Comparison of ENCODE assay signal across 8 mouse cellular contexts in genomic region chr19:6364842-6365241, GRCm38 (mm10). TPM values are rescaled to one million over a fixed set of nuclear protein-coding genes. Genes with fewer than 3 reads are reported as not detected.
DNase-seq lines count a peak whose midpoint lies in the region; ATAC-seq and TF ChIP-seq lines count a peak whose summit lies in the region.

No protein-coding gene starts in this region.

- peak overlapping the region; percentile 99 for H3K9ac ChIP-seq in limb, embryonic 15.5 days
- H3K9ac ChIP-seq in stomach, postnatal 0 days (ENCODE audit: low read length) = peak overlapping the region; percentile 100

- TF ChIP-seq CTCF in testis, adult 2 months (IDR thresholded peaks at IDR 0.05; ENCODE audit: control insufficient read depth, insufficient read depth, insufficient replicate concordance, low read depth, low read length) = no peak
- TF ChIP-seq CTCF in stomach, postnatal 0 days (IDR thresholded peaks at IDR 0.05; ENCODE audit: low read depth) = no peak

- H3K36me3 ChIP-seq in erythroblast, embryonic 14.5 days (ENCODE audit: control insufficient read depth) = peaks cover 74% of the 10 kb centered on the region
- H3K36me3 ChIP-seq in testis, adult 2 months (ENCODE audit: control insufficient read depth, insufficient read depth, low read length) = peaks cover 5% of the 10 kb centered on the region
- peaks cover 50% of the 10 kb centered on the region for H3K36me3 ChIP-seq in limb, embryonic 15.5 days
- H3K36me3 ChIP-seq in stomach, postnatal 0 days (ENCODE audit: control insufficient read depth, insufficient read depth, low read length) = peaks cover 17% of the 10 kb centered on the region

- H3K9me3 ChIP-seq in erythroblast, embryonic 14.5 days (ENCODE audit: control insufficient read depth, low read length) = no peaks in the 10 kb centered on the region
- H3K9me3 ChIP-seq in limb, embryonic 15.5 days = no peaks in the 10 kb centered on the region
- no peaks in the 10 kb centered on the region for H3K9me3 ChIP-seq in stomach, postnatal 0 days (ENCODE audit: control insufficient read depth, low read length)

- peak overlapping the region; percentile 97 for H3K27ac ChIP-seq in testis, adult 2 months (ENCODE audit: control insufficient read depth, insufficient read depth, low read depth, low read length)
- H3K27ac ChIP-seq in limb, embryonic 15.5 days = peak overlapping the region; percentile 98; the same call in 1 of the 2 replicates
- no peak overlapping the region for H3K27ac ChIP-seq in stomach, postnatal 0 days (replicated peaks)

- DNase-seq in testis, postnatal 14 days (ENCODE audit: low spot score) = no peak
- DNase-seq in stomach, postnatal 0 days (ENCODE audit: low spot score) = no peak
- no peak for DNase-seq in gastrocnemius, postnatal 10 days
- DNase-seq in embryo, embryonic 10 days (ENCODE audit: low spot score) = no peak

- WGBS in limb, embryonic 15.5 days = 1% methylated on average over 2 of the region's 2 CpGs
- 0% methylated on average over 2 of the region's 2 CpGs for WGBS in stomach, postnatal 0 days

- no peak for TF ChIP-seq EP300 in stomach, postnatal 0 days (optimal IDR thresholded peaks at IDR 0.05)

- H3K4me2 ChIP-seq in limb, embryonic 15.5 days = peak overlapping the region; percentile 72
- H3K4me2 ChIP-seq in stomach, postnatal 0 days (replicated peaks; ENCODE audit: low read depth) = peak overlapping the region; percentile 65

- no peak for ATAC-seq in erythroblast, adult 5-6 weeks (replicated peaks; ENCODE audit: low FRiP score, poor library complexity, severe bottlenecking)
- no peak for ATAC-seq in limb, embryonic 15.5 days (ENCODE audit: insufficient number of reproducible peaks, low FRiP score, low TSS enrichment, low read depth)
- no peak for ATAC-seq in stomach, postnatal 0 days (ENCODE audit: low FRiP score, low TSS enrichment)

- peaks cover 33% of the 10 kb centered on the region for H3K4me1 ChIP-seq in erythroblast, embryonic 14.5 days (ENCODE audit: control insufficient read depth)
- no peaks in the 10 kb centered on the region for H3K4me1 ChIP-seq in testis, adult 2 months (ENCODE audit: control insufficient read depth, insufficient read depth, low read length)
- H3K4me1 ChIP-seq in limb, embryonic 15.5 days = peaks cover 13% of the 10 kb centered on the region
- H3K4me1 ChIP-seq in stomach, postnatal 0 days (replicated peaks; ENCODE audit: control insufficient read depth, insufficient read depth) = 0 out of 2 replicates have a peak, but pooled peaks cover 3% of the 10 kb centered on the region

- H3K4me3 ChIP-seq in erythroblast, embryonic 14.5 days (replicated peaks) = peak overlapping the region; percentile 79
- peak overlapping the region; percentile 90 for H3K4me3 ChIP-seq in testis, adult 2 months (ENCODE audit: control insufficient read depth, low read depth, low read length)
- peak overlapping the region; percentile 100 for H3K4me3 ChIP-seq in limb, embryonic 15.5 days
- H3K4me3 ChIP-seq in stomach, postnatal 0 days (ENCODE audit: low read depth, low read length) = peak overlapping the region; percentile 99

- H3K27me3 ChIP-seq in erythroblast, embryonic 14.5 days (ENCODE audit: control insufficient read depth) = no peaks in the 10 kb centered on the region
- H3K27me3 ChIP-seq in testis, adult 2 months (ENCODE audit: control insufficient read depth, insufficient read depth, low read length) = no peaks in the 10 kb centered on the region
- H3K27me3 ChIP-seq in limb, embryonic 15.5 days = no peaks in the 10 kb centered on the region
- H3K27me3 ChIP-seq in stomach, postnatal 0 days (ENCODE audit: control insufficient read depth, insufficient read depth, low read length) = no peaks in the 10 kb centered on the region

- TF ChIP-seq POLR2A in testis, adult 2 months (IDR thresholded peaks at IDR 0.05; ENCODE audit: control insufficient read depth, low read depth, low read length) = no peak

RNA-seq across cellular contexts. Expression of gene Sf1, which starts 1.4 kb away (rescaled TPM):
- 134 and 140 TPM in 2 replicates for polyA plus RNA-seq in erythroblast, embryonic 14.5 days (2012)
- 71.3 and 72.7 TPM in 2 replicates for total RNA-seq in erythroblast, adult 5-6 weeks (2015; ENCODE audit: low replicate concordance)
- 42.1 and 81.4 TPM in 2 replicates for total RNA-seq in erythroblast, adult 5-6 weeks (2017; ENCODE audit: low replicate concordance)
- polyA plus RNA-seq in testis, adult 2 months (2012; rRNA removed) = 167 and 174 TPM in 2 replicates
- polyA plus RNA-seq in limb, embryonic 15.5 days (2015; fragmentation: Nextera tagmentation; extraction: Ambion mirVana) = 115 TPM in 2 replicates
- 42.3 and 52.0 TPM in 2 replicates for polyA plus RNA-seq in stomach, postnatal 0 days (2015; fragmentation: Nextera tagmentation; extraction: Ambion mirVana)
- 100 to 1,000 TPM in 1 of 2 experiments, 10 to 100 TPM in 1; 88.6 to 123 TPM for total RNA-seq in gastrocnemius, postnatal 10 days (2021)

RNA-seq across cellular contexts. Expression of gene Pygm, which starts 19.4 kb away (rescaled TPM):
- polyA plus RNA-seq in erythroblast, embryonic 14.5 days (2012) = 0.08 and 0.14 TPM in 2 replicates
- not detected in 2 replicates for total RNA-seq in erythroblast, adult 5-6 weeks (2015; ENCODE audit: low replicate concordance)
- not detected in 2 replicates for total RNA-seq in erythroblast, adult 5-6 weeks (2017; ENCODE audit: low replicate concordance)
- polyA plus RNA-seq in testis, adult 2 months (2012; rRNA removed) = 6.9 and 7.6 TPM in 2 replicates
- polyA plus RNA-seq in limb, embryonic 15.5 days (2015; fragmentation: Nextera tagmentation; extraction: Ambion mirVana) = 23.4 and 89.0 TPM in 2 replicates
- polyA plus RNA-seq in stomach, postnatal 0 days (2015; fragmentation: Nextera tagmentation; extraction: Ambion mirVana) = 8.0 and 10.5 TPM in 2 replicates
- 1,000 to 10,000 TPM; 3,066 to 3,425 TPM for total RNA-seq in gastrocnemius, postnatal 10 days (2021)

RNA-seq across cellular contexts. Expression of gene Map4k2, which starts 23.9 kb away (rescaled TPM):
- polyA plus RNA-seq in erythroblast, embryonic 14.5 days (2012) = 1.2 and 2.1 TPM in 2 replicates
- total RNA-seq in erythroblast, adult 5-6 weeks (2015; ENCODE audit: low replicate concordance) = 21.5 and 30.0 TPM in 2 replicates
- total RNA-seq in erythroblast, adult 5-6 weeks (2017; ENCODE audit: low replicate concordance) = 14.5 and 21.1 TPM in 2 replicates
- 21.4 and 24.8 TPM in 2 replicates for polyA plus RNA-seq in testis, adult 2 months (2012; rRNA removed)
- polyA plus RNA-seq in limb, embryonic 15.5 days (2015; fragmentation: Nextera tagmentation; extraction: Ambion mirVana) = 14.6 and 16.2 TPM in 2 replicates
- polyA plus RNA-seq in stomach, postnatal 0 days (2015; fragmentation: Nextera tagmentation; extraction: Ambion mirVana) = 5.2 and 5.7 TPM in 2 replicates
- 10 to 100 TPM; 11.9 to 19.3 TPM for total RNA-seq in gastrocnemius, postnatal 10 days (2021)

RNA-seq across cellular contexts. Expression of gene Men1, which starts 30.1 kb away (rescaled TPM):
- 6.4 and 8.3 TPM in 2 replicates for polyA plus RNA-seq in erythroblast, embryonic 14.5 days (2012)
- total RNA-seq in erythroblast, adult 5-6 weeks (2015; ENCODE audit: low replicate concordance) = 6.0 and 7.3 TPM in 2 replicates
- total RNA-seq in erythroblast, adult 5-6 weeks (2017; ENCODE audit: low replicate concordance) = 2.5 and 9.6 TPM in 2 replicates
- 24.6 and 24.8 TPM in 2 replicates for polyA plus RNA-seq in testis, adult 2 months (2012; rRNA removed)
- polyA plus RNA-seq in limb, embryonic 15.5 days (2015; fragmentation: Nextera tagmentation; extraction: Ambion mirVana) = 81.5 and 81.7 TPM in 2 replicates
- polyA plus RNA-seq in stomach, postnatal 0 days (2015; fragmentation: Nextera tagmentation; extraction: Ambion mirVana) = 27.1 and 27.9 TPM in 2 replicates
- 10 to 100 TPM; 11.3 to 12.9 TPM for total RNA-seq in gastrocnemius, postnatal 10 days (2021)

RNA-seq across cellular contexts. Expression of gene Rasgrp2, which starts 34.3 kb away (rescaled TPM):
- polyA plus RNA-seq in erythroblast, embryonic 14.5 days (2012) = 0.71 and 0.73 TPM in 2 replicates
- 55.4 and 90.1 TPM in 2 replicates for total RNA-seq in erythroblast, adult 5-6 weeks (2015; ENCODE audit: low replicate concordance)
- 31.9 and 39.0 TPM in 2 replicates for total RNA-seq in erythroblast, adult 5-6 weeks (2017; ENCODE audit: low replicate concordance)
- polyA plus RNA-seq in testis, adult 2 months (2012; rRNA removed) = 8.2 and 8.4 TPM in 2 replicates
- 35.8 and 38.8 TPM in 2 replicates for polyA plus RNA-seq in limb, embryonic 15.5 days (2015; fragmentation: Nextera tagmentation; extraction: Ambion mirVana)
- 53.4 and 57.3 TPM in 2 replicates for polyA plus RNA-seq in stomach, postnatal 0 days (2015; fragmentation: Nextera tagmentation; extraction: Ambion mirVana)
- 10 to 100 TPM; 30.5 to 31.4 TPM for total RNA-seq in gastrocnemius, postnatal 10 days (2021)
